Mouse (Mus musculus): ENCODE measurements around the gene Dusp1. TPM values are rescaled to one million over a fixed set of nuclear protein-coding genes. Genes with fewer than 3 reads are reported as not detected.

Gene Dusp1
- 5.2 TPM for polyA plus RNA-seq (2014; fragmentation: Illumina TruSeq; extraction: RNeasy Lipid Tissue Mini Kit (QIAGEN cat#74804); ENCODE audit: low read depth, low replicate concordance)

DNA sequence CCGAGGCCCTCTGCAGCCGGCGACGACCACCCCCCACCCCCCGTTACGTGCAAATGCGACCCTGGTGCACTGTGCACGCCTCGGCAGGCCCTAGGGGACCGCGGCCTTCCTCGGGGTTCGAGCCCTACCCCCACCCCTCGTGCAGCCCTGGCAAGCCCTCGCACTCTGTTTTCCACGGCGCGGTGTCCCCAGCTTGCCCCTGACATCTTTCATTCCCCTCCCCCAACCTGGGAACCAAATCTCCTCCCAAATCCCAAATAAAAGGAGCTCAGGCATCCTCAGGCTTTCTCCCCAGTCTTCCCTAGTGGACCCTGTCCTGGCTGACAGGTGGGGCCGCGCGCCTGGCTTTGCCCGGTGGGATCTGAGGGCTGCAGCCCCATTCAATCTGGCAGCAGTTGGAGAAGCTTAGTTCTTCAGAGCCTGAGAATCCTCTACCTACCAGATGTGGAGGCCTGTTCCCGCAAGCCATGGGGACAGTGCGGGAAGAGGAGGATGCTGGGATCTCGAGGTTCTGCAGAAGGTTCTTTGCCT, at the start of gene Dusp1:
Gene Dusp1 (minus strand): TSS at position 478 of the 531 bp plus-strand sequence.

DNA sequence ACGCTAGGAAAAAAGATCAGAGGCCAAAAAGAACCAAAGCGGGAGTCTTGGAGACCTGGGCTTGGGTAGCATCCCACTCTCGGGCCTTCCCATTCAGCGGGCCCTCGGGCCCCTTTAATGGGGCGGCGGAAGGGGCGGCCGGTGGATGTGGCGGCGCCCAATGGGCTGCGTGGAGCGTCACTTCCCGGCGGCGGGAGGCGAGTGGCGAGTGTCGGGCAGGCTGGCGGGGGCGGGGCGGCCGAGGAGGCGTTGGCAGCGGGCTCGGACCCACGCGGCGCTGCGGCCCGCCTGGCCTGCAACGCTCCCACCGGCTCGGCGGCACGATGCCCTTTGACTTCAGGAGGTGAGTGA, 663 bp downstream of the Dusp1 start, which contains the start of gene Ergic1:
Gene Ergic1 (plus strand): TSS at position 200 of the 351 bp plus-strand sequence.

Other genes starting within 250 kb of the Dusp1 start
- 0.11 TPM for gene Neurl1b, start 147.3 kb downstream of the Dusp1 start, polyA plus RNA-seq (2014; fragmentation: Illumina TruSeq; extraction: RNeasy Lipid Tissue Mini Kit (QIAGEN cat#74804); ENCODE audit: low read depth, low replicate concordance)
- gene Ergic1, start 639 bp downstream of the Dusp1 start, polyA plus RNA-seq (2014; fragmentation: Illumina TruSeq; extraction: RNeasy Lipid Tissue Mini Kit (QIAGEN cat#74804); ENCODE audit: low read depth, low replicate concordance) = 13.9 TPM
- 23.1 TPM for gene Atp6v0e, start 101.1 kb upstream of the Dusp1 start, polyA plus RNA-seq (2014; fragmentation: Illumina TruSeq; extraction: RNeasy Lipid Tissue Mini Kit (QIAGEN cat#74804); ENCODE audit: low read depth, low replicate concordance)
- 85.1 TPM for gene Crebrf, start 153.5 kb upstream of the Dusp1 start, polyA plus RNA-seq (2014; fragmentation: Illumina TruSeq; extraction: RNeasy Lipid Tissue Mini Kit (QIAGEN cat#74804); ENCODE audit: low read depth, low replicate concordance)
- 20.4 TPM for gene Bnip1, start 218.9 kb upstream of the Dusp1 start, polyA plus RNA-seq (2014; fragmentation: Illumina TruSeq; extraction: RNeasy Lipid Tissue Mini Kit (QIAGEN cat#74804); ENCODE audit: low read depth, low replicate concordance)